ENCODE assay signal across 8 mouse cellular contexts in the genomic region with DNA sequence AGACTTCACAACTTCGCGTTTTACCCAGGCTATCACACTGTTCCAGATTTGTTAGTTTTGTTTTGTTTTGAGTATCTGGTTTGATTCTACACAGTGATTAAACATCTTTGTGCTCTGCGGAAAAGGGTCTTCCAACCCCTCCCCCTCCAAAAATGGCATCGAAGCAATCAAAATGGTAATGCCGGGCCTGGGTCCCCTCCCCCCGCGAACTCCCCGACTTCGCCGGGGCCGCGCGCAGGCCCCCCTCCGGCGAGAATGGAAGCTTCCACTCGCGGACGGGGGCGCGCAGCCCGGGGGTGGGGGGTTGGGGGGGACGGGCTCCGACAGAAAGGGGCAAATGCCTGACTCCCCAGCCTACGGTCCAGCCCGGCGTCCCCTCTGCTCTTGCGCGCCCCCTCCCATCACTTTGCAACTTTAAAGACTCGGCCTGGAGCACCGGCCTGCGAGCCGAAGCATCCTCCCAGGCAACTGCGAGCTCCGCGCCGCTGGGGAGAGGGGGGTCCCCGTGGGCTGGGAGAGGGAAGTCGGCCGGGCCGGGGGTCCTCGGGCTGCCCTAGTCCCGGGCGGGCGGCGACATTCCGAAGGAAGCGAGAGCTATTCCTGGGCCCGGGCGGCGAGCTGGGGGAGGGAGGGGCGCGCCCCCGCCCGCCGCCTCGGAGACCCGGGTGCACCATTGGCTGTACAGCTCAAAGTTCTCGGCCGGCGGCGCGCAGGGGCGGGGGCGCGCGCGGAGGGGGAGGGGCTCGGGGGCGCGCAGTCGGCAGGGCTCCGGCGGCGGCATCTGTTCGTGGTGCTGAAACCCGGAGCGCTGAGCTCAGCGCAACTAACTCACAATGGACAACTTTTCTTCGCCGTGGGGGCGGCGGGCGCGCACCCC. TPM values are rescaled to one million over a fixed set of nuclear protein-coding genes. Genes with fewer than 3 reads are reported as not detected.
DNase-seq lines count a peak whose midpoint lies in the region; ATAC-seq and TF ChIP-seq lines count a peak whose summit lies in the region.

No protein-coding gene starts in this region.

- H3K36me3 ChIP-seq in hindbrain, embryonic 14.5 days (replicated peaks; ENCODE audit: control insufficient read depth, insufficient read depth): no peaks in the 10 kb centered on the region

- DNase-seq in T-cell, adult 2 months (ENCODE audit: low spot score): peak; percentile 30
- peak; percentile 91 to 93 for DNase-seq in cerebellum, postnatal 14 days
- DNase-seq in gastrocnemius, adult 18-20 months (ENCODE audit: low spot score): peak; percentile 34
- peak; percentile 78 for DNase-seq in hindbrain, embryonic 14.5 days (ENCODE audit: low spot score)
- DNase-seq in left cerebral cortex, adult 2 months (ENCODE audit: extremely low spot score in 1 of 2, low spot score in 2 of 2): peak; percentile 75 to 80
- DNase-seq in lung, postnatal 36 days: peak; percentile 61
- peak; percentile 62 to 74 for DNase-seq in right cerebral cortex, adult 2 months (ENCODE audit: low spot score in 2 of 2)

- under 1% methylated on average over 82 of the region's 84 CpGs for WGBS in hindbrain, embryonic 14.5 days

- H3K4me3 ChIP-seq in hindbrain, embryonic 14.5 days (replicated peaks; ENCODE audit: low read length): peak overlapping the region; percentile 76
- H3K4me3 ChIP-seq in left cerebral cortex, adult 2 months: peak overlapping the region; percentile 74

- H3K4me2 ChIP-seq in hindbrain, embryonic 14.5 days (replicated peaks): peak overlapping the region; percentile 96

- peaks cover 37% of the 10 kb centered on the region for H3K4me1 ChIP-seq in hindbrain, embryonic 14.5 days (replicated peaks; ENCODE audit: control insufficient read depth, insufficient read depth, low read length)

- no peak; the same call in 1 of the 2 replicates for TF ChIP-seq CTCF in left cerebral cortex, adult 2 months (IDR thresholded peaks at IDR 0.05)

- ATAC-seq in hindbrain, embryonic 14.5 days (ENCODE audit: low FRiP score): peak; percentile 77
- ATAC-seq in erythroid progenitor cell, adult 5-6 weeks (replicated peaks; ENCODE audit: low FRiP score, poor library complexity, severe bottlenecking): no peak

- peak overlapping the region; percentile 88 for H3K9ac ChIP-seq in hindbrain, embryonic 14.5 days

- H3K27me3 ChIP-seq in hindbrain, embryonic 14.5 days (ENCODE audit: control insufficient read depth, insufficient read depth, low read length): no peaks in the 10 kb centered on the region

- H3K27ac ChIP-seq in hindbrain, embryonic 14.5 days: peak overlapping the region; percentile 96
- peak overlapping the region; percentile 93 for H3K27ac ChIP-seq in left cerebral cortex, adult 2 months

- intact Hi-C loops in left cerebral cortex, adult 2 months (cut with DNase I): loop anchor here (2.0 to 10.0 kb wide), 3 partner anchors 51 to 141 kb away; partner anchors contain the start of gene Nup50

- no peaks in the 10 kb centered on the region for H3K9me3 ChIP-seq in hindbrain, embryonic 14.5 days (ENCODE audit: control insufficient read depth, low read length)

RNA-seq across cellular contexts. Expression of gene Phf21b, which starts 2.4 kb away (rescaled TPM):
- under 1 TPM; 0.23 to 0.57 TPM for total RNA-seq in gastrocnemius, adult 18-20 months (2021)
- polyA plus RNA-seq in hindbrain, embryonic 14.5 days (2014; fragmentation: Nextera tagmentation; extraction: Ambion mirVana): 5.8 and 8.8 TPM in 2 replicates
- 10 to 100 TPM; 18.8 to 31.9 TPM for total RNA-seq in left cerebral cortex, adult 2 months (2021)
- total RNA-seq in erythroid progenitor cell, adult 5-6 weeks (2015; ENCODE audit: low replicate concordance): not detected in 2 replicates
- total RNA-seq in erythroid progenitor cell, adult 5-6 weeks (2017; ENCODE audit: low replicate concordance): not detected in 2 replicates

Comparison
In these comparisons a context has a peak if more than half of its experiments do, and no peak if none do; other contexts are left out.
1. DNase-seq: peak in every context shown above with its lines; median percentile 92 in cerebellum, postnatal 14 days; 78 in hindbrain, embryonic 14.5 days; 78 in left cerebral cortex, adult 2 months; 68 in right cerebral cortex, adult 2 months; 61 in lung, postnatal 36 days; 34 in gastrocnemius, adult 18-20 months; 30 in T-cell, adult 2 months.
2. RNA of gene Phf21b, which starts 2.4 kb away (total RNA-seq): 18.8 to 31.9 TPM in left cerebral cortex, adult 2 months; 0.23 to 0.57 TPM in gastrocnemius, adult 18-20 months and not detected in erythroid progenitor cell, adult 5-6 weeks; every median in the first group is over 10 times any median in the second.